Mouse (Mus musculus): ENCODE data around the gene Pdpn. TPM values are rescaled to one million over a fixed set of nuclear protein-coding genes. Genes with fewer than 3 reads are reported as not detected.

Pdpn gene
- total and polyA plus RNA-seq, 3 experiments, result not detected

DNA sequence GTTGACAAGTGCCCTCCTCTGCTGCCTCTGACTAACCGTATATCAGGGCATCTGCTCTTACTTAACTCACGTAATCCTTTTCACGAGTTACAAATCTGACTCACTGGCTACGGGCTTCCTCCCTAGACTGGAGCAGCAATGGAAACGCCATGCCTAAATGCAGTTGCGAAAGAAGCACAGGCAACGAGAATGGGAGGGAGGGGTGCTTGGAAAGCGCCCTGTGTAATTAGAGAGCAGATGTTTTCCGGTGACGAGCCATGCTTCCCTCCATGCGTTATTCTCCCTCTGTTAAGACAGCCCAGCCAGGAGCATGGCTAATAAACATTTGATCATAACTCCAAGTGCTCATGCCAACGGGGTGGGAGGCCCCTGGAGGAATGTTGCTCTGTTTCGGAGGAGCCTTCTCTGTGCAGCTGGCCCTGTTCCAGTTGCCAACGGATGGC lies 20.9 kb downstream of the Pdpn start:
- in situ Hi-C loops (cut with MboI; ENCODE audit: low pct_ligation_motif_present, low pct_unique_long_range_greater_than_20kb, low sequenced_read_pairs) (no loop called here), dilution Hi-C loops (cut with MboI; ENCODE audit: extremely low pct_ligation_motif_present, extremely low pct_unique_long_range_greater_than_20kb, low sequenced_read_pairs) (no loop called here)
- no peak for DNase-seq (ENCODE audit: extremely low read depth)
- H3K27ac ChIP-seq (ENCODE audit: insufficient read depth, low read depth), result no peak overlapping the region
- H3K27me3 ChIP-seq (replicated peaks), result peaks cover 6% of the 10 kb centered on the region
- TF ChIP-seq NELFE (IDR thresholded peaks at IDR 0.05; ENCODE audit: low read depth, low read length), result no peak
- no peak for TF ChIP-seq USF1 (IDR thresholded peaks at IDR 0.05; ENCODE audit: low read depth, low read length)
- TF ChIP-seq ZNF384 (IDR thresholded peaks at IDR 0.05; ENCODE audit: low read depth, low read length), result no peak
- no peak for TF ChIP-seq JUND (conservative IDR thresholded peaks at IDR 0.05; ENCODE audit: low read depth, low read length)
- no peak for TF ChIP-seq MAX (IDR thresholded peaks at IDR 0.05; ENCODE audit: low read length)
- TF ChIP-seq PAX5 (IDR thresholded peaks at IDR 0.05; ENCODE audit: low read length), result no peak
- no peak for TF ChIP-seq ZC3H11A (IDR thresholded peaks at IDR 0.05; ENCODE audit: low read depth, low read length)
- no peak for TF ChIP-seq ELF1 (IDR thresholded peaks at IDR 0.05; ENCODE audit: low read depth, low read length)
- no peak for TF ChIP-seq KAT2A (IDR thresholded peaks at IDR 0.05; ENCODE audit: insufficient replicate concordance, low read length)
- TF ChIP-seq MAZ (IDR thresholded peaks at IDR 0.05; ENCODE audit: low read depth, low read length), result no peak
- no peak for TF ChIP-seq EP300 (IDR thresholded peaks at IDR 0.05; ENCODE audit: low read length)
- no peak for TF ChIP-seq HCFC1 (IDR thresholded peaks at IDR 0.05; ENCODE audit: low read depth, low read length)
- TF ChIP-seq CHD1 (IDR thresholded peaks at IDR 0.05; ENCODE audit: low read depth, low read length), result no peak
- TF ChIP-seq SMC3 (IDR thresholded peaks at IDR 0.05; ENCODE audit: low read depth, low read length), result no peak
- no peak for TF ChIP-seq CHD2 (IDR thresholded peaks at IDR 0.05; ENCODE audit: low read length)
- H3K4me3 ChIP-seq (replicated peaks in 1 of 3; ENCODE audit: low read depth in 2 of 3, low read length in 2 of 3, poor library complexity in 1 of 3), result no peak overlapping the region
- peaks cover 14% of the 10 kb centered on the region for H3K9me3 ChIP-seq (replicated peaks; ENCODE audit: low read length)
- H3K9ac ChIP-seq (ENCODE audit: insufficient read depth, low read depth), result no peak overlapping the region
- H3K4me2 ChIP-seq (ENCODE audit: insufficient read depth, low read depth, poor library complexity, severe bottlenecking), result no peak overlapping the region
- no peaks in the 10 kb centered on the region for H3K36me3 ChIP-seq (replicated peaks in 1 of 2; ENCODE audit: control insufficient read depth in 1 of 2, insufficient read depth in 1 of 2, low read length in 1 of 2)
- no peaks in the 10 kb centered on the region for H3K4me1 ChIP-seq (ENCODE audit: control insufficient read depth in 1 of 2, insufficient read depth in 2 of 2)
- no peaks in the 10 kb centered on the region for H3K79me2 ChIP-seq (replicated peaks; ENCODE audit: control insufficient read depth, extremely low read depth, insufficient read depth, poor library complexity, severe bottlenecking)

DNA sequence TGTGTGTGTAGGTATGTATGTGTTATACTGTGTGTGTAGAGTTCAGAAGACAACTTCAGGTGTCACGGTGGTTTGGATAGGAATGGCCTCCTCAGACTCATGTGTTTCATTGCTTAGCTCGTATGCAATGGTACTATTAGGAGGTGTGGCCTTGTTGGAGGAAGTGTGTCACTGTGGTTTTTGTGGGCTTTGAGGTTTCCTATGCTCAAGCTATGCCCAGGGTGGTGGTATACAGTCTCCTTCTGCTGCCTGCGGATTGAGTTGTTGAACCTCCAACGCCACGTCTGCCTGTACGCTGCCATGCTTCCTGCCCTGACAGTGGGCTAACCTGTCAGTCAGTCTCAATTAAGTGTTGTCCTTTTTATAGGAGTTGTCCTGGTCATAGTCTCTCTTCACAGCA lies 22.0 kb downstream of the Pdpn start:
- dilution Hi-C loops (cut with MboI; ENCODE audit: extremely low pct_ligation_motif_present, extremely low pct_unique_long_range_greater_than_20kb, low sequenced_read_pairs), result no loop called here

More for the DNA sequence above, 22.0 kb downstream of the Pdpn start:
- DNase-seq (ENCODE audit: extremely low read depth), result peak; percentile 7
- no peaks in the 10 kb centered on the region for H3K79me2 ChIP-seq (replicated peaks; ENCODE audit: control insufficient read depth, extremely low read depth, insufficient read depth, poor library complexity, severe bottlenecking)
- no peak for TF ChIP-seq SMC3 (IDR thresholded peaks at IDR 0.05; ENCODE audit: low read depth, low read length)
- no peak for TF ChIP-seq E2F4 (IDR thresholded peaks at IDR 0.05; ENCODE audit: insufficient replicate concordance, low read depth, low read length)
- no peak for TF ChIP-seq CTCF (conservative IDR thresholded peaks at IDR 0.05 in 1 of 2, IDR thresholded peaks at IDR 0.05 in 1 of 2; ENCODE audit: low read depth in 2 of 2, low read length in 2 of 2)
- no peak for TF ChIP-seq CHD2 (IDR thresholded peaks at IDR 0.05; ENCODE audit: low read length)
- TF ChIP-seq BHLHE40 (IDR thresholded peaks at IDR 0.05; ENCODE audit: low read depth, low read length), result no peak
- no peak for TF ChIP-seq USF2 (conservative IDR thresholded peaks at IDR 0.05; ENCODE audit: low read depth, low read length)
- no peak for TF ChIP-seq RAD21 (IDR thresholded peaks at IDR 0.05; ENCODE audit: low read depth, low read length)
- no peak for TF ChIP-seq SIN3A (IDR thresholded peaks at IDR 0.05; ENCODE audit: low read length)
- TF ChIP-seq TBP (conservative IDR thresholded peaks at IDR 0.05; ENCODE audit: low read depth, low read length), result no peak
- TF ChIP-seq CHD1 (IDR thresholded peaks at IDR 0.05; ENCODE audit: low read depth, low read length), result no peak
- TF ChIP-seq JUND (conservative IDR thresholded peaks at IDR 0.05; ENCODE audit: low read depth, low read length), result no peak
- TF ChIP-seq TCF12 (IDR thresholded peaks at IDR 0.05; ENCODE audit: low read depth, low read length), result no peak
- no peak for TF ChIP-seq MXI1 (IDR thresholded peaks at IDR 0.05; ENCODE audit: low read depth, low read length)
- no peak for TF ChIP-seq GABPA (IDR thresholded peaks at IDR 0.05; ENCODE audit: insufficient replicate concordance, low read depth, low read length)
- TF ChIP-seq MAZ (IDR thresholded peaks at IDR 0.05; ENCODE audit: low read depth, low read length), result no peak
- TF ChIP-seq MYC (IDR thresholded peaks at IDR 0.05; ENCODE audit: low read depth, low read length), result no peak
- no peak for TF ChIP-seq NELFE (IDR thresholded peaks at IDR 0.05; ENCODE audit: low read depth, low read length)
- no peak overlapping the region for H3K4me3 ChIP-seq (replicated peaks in 1 of 3; ENCODE audit: low read depth in 2 of 3, low read length in 2 of 3, poor library complexity in 1 of 3)
- in situ Hi-C loops (cut with MboI; ENCODE audit: low pct_ligation_motif_present, low pct_unique_long_range_greater_than_20kb, low sequenced_read_pairs), result no loop called here
- H3K9ac ChIP-seq (ENCODE audit: insufficient read depth, low read depth), result no peak overlapping the region
- no peaks in the 10 kb centered on the region for H3K36me3 ChIP-seq (replicated peaks in 1 of 2; ENCODE audit: control insufficient read depth in 1 of 2, insufficient read depth in 1 of 2, low read length in 1 of 2)
- no peaks in the 10 kb centered on the region for H3K4me1 ChIP-seq (ENCODE audit: control insufficient read depth in 1 of 2, insufficient read depth in 2 of 2)
- H3K27me3 ChIP-seq (replicated peaks), result peaks cover 4% of the 10 kb centered on the region
- no peak overlapping the region for H3K4me2 ChIP-seq (ENCODE audit: insufficient read depth, low read depth, poor library complexity, severe bottlenecking)
- peaks cover 14% of the 10 kb centered on the region for H3K9me3 ChIP-seq (replicated peaks; ENCODE audit: low read length)
- H3K27ac ChIP-seq (ENCODE audit: insufficient read depth, low read depth), result no peak overlapping the region
